ENCODE assay signal across 28 mouse cellular contexts in the genomic region with DNA sequence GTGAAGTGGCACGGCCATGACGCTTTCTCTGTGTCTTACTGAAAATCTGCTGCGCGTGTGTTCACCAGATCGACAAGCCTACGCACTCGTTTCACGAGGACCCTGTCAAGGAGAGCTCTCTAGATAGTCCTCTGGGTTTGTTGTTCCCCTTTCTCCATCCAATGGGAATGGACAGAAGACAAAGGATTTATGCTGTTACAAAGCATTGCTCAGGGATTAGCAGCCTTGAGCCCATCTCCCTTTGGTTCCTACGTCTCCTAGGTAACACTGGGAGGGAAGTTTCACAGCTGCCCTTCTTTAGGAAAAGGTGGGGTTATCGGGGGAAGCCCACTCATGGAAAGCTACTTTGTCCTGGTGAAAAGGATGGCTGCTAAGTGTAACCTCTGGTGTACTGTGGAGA.
"Had no signal": no experiment of that assay in that cellular context is flagged by ENCODE, and none has a peak within 500 bp of the region (broad histone marks: within the 10 kb centered on the region; RNA-seq: fewer than 3 reads in every experiment).

No protein-coding gene starts in this region.

- H3K4me1 ChIP-seq: limb, embryonic 10.5 days; limb, embryonic 15.5 days; liver, embryonic 12.5 days; liver, embryonic 13.5 days; liver, embryonic 15.5 days; lung, embryonic 15.5 days; megakaryocyte, embryonic 14.5 days; neural tube, embryonic 12.5 days had no signal

- H3K4me3 ChIP-seq: left cerebral cortex, adult 2 months; limb, embryonic 10.5 days; limb, embryonic 12.5 days; limb, embryonic 13.5 days; limb, embryonic 15.5 days; liver, embryonic 12.5 days; liver, embryonic 13.5 days; liver, embryonic 15.5 days; lung, embryonic 15.5 days; megakaryocyte, embryonic 14.5 days; myocyte; neural tube, embryonic 12.5 days; neural tube, embryonic 13.5 days had no signal

- DNase-seq: layer of hippocampus, postnatal 36 days; left cerebral cortex, postnatal 4 days; liver; liver, embryonic 13.5 days; liver, postnatal 0 days; lung, adult 18-20 months; lung, adult 2 months; lung, embryonic 14.5 days; lung, postnatal 10 days; lung, postnatal 14 days; lung, postnatal 36 days; lung, postnatal 4 days had no signal

- H3K27me3 ChIP-seq: limb, embryonic 15.5 days; liver, embryonic 12.5 days; liver, embryonic 13.5 days; liver, embryonic 15.5 days; lung, embryonic 15.5 days; megakaryocyte, embryonic 14.5 days; neural tube, embryonic 12.5 days; neural tube, embryonic 13.5 days had no signal

- H3K36me3 ChIP-seq: limb, embryonic 10.5 days; limb, embryonic 12.5 days; limb, embryonic 13.5 days; limb, embryonic 15.5 days; liver, embryonic 12.5 days; liver, embryonic 13.5 days; liver, embryonic 15.5 days; lung, embryonic 15.5 days; neural tube, embryonic 12.5 days; neural tube, embryonic 13.5 days had no signal

- H3K27ac ChIP-seq: left cerebral cortex, adult 2 months; limb, embryonic 10.5 days; limb, embryonic 12.5 days; limb, embryonic 13.5 days; limb, embryonic 15.5 days; liver, embryonic 12.5 days; liver, embryonic 13.5 days; liver, embryonic 14.5 days; liver, embryonic 15.5 days; lung, embryonic 15.5 days; macrophage; neural tube, embryonic 12.5 days; neural tube, embryonic 13.5 days had no signal

- H3K9ac ChIP-seq: limb, embryonic 12.5 days; limb, embryonic 13.5 days; limb, embryonic 15.5 days; liver, embryonic 12.5 days; liver, embryonic 13.5 days; liver, embryonic 14.5 days; liver, embryonic 15.5 days; liver, postnatal 0 days; lung, embryonic 14.5 days; lung, embryonic 15.5 days; neural tube, embryonic 12.5 days; neural tube, embryonic 13.5 days had no signal

- H3K9me3 ChIP-seq: limb, embryonic 10.5 days; limb, embryonic 12.5 days; limb, embryonic 13.5 days; limb, embryonic 15.5 days; liver, embryonic 12.5 days; liver, embryonic 13.5 days; liver, embryonic 15.5 days; lung, embryonic 15.5 days; megakaryocyte, embryonic 14.5 days; neural tube, embryonic 12.5 days; neural tube, embryonic 13.5 days had no signal

- H3K4me2 ChIP-seq: limb, embryonic 12.5 days; limb, embryonic 13.5 days; limb, embryonic 15.5 days; liver, embryonic 11.5 days; liver, embryonic 12.5 days; liver, embryonic 13.5 days; liver, embryonic 15.5 days; lung, embryonic 14.5 days; lung, embryonic 15.5 days; neural tube, embryonic 12.5 days; neural tube, embryonic 13.5 days had no signal

- ATAC-seq: liver, embryonic 12.5 days; liver, postnatal 0 days; lung, postnatal 0 days had no signal
